Mouse (Mus musculus) brain, adult 10 weeks (tissue): ENCODE measurements around the gene Eif4ebp2. TPM values are rescaled to one million over a fixed set of nuclear protein-coding genes. Genes with fewer than 3 reads are reported as not detected.

ENCODE experiments used
- polyA plus RNA-seq: library from polyadenylated mRNA; stranded (reverse); fragments of 350-450 nt; fragmentation: Illumina TruSeq; extraction: RNeasy Lipid Tissue Mini Kit (QIAGEN cat#74804); gene quantifications from one replicate; pipeline ENCODE4 v1.2.3, GENCODE M21; 2015; ENCODE audit warnings: low read depth, low replicate concordance

Gene Eif4ebp2
- polyA plus RNA-seq, result 26.2 TPM

GRCm38 (mm10) chr10:61452645-61453044 is at the start of gene Eif4ebp2:
Eif4ebp2 (minus strand) TSS chr10:61452661.

GRCm38 (mm10) chr10:61475594-61476439 is 23.4 kb upstream of the Eif4ebp2 start, which contains the start of gene Lrrc20:
Lrrc20 (plus strand) TSS chr10:61475801.

GRCm38 (mm10) chr10:61417672-61418071 is 34.8 kb downstream of the Eif4ebp2 start, which contains the start of gene Nodal:
Nodal (plus strand) TSS chr10:61417972.

GRCm38 (mm10) chr10:61383021-61383714 is 69.3 kb downstream of the Eif4ebp2 start, which contains the start of gene Pald1:
Pald1 (minus strand) TSS chr10:61383530.

Other genes with a start within 250 kb of the Eif4ebp2 start
- 0.16 TPM for gene Adamts14, start 179.2 kb downstream of the Eif4ebp2 start, polyA plus RNA-seq
- not detected for gene Prf1, start 154.8 kb downstream of the Eif4ebp2 start, polyA plus RNA-seq
- gene Pald1, start 69.1 kb downstream of the Eif4ebp2 start, polyA plus RNA-seq, result 8.3 TPM
- gene Nodal, start 34.7 kb downstream of the Eif4ebp2 start, polyA plus RNA-seq, result 0.62 TPM
- 21.8 TPM for gene Lrrc20, start 23.1 kb upstream of the Eif4ebp2 start, polyA plus RNA-seq
- 0.52 TPM for gene Npffr1, start 142.8 kb upstream of the Eif4ebp2 start, polyA plus RNA-seq
- gene Ppa1, start 195.9 kb upstream of the Eif4ebp2 start, polyA plus RNA-seq, result 135 TPM
- 133 TPM for gene Sar1a, start 227.6 kb upstream of the Eif4ebp2 start, polyA plus RNA-seq
- gene Tysnd1, start 242.9 kb upstream of the Eif4ebp2 start, polyA plus RNA-seq, result 11.7 TPM